Mouse (Mus musculus) urinary bladder, adult 18-20 months (tissue): ENCODE measurements around the gene Gm11733.
A peak's percentile ranks its signal among the peaks of the same experiment; 100 is the strongest.

Source experiments
- DNase-seq, 2 experiments: peaks; one replicate each; pipeline ENCODE4 v3.0.0; 2022; ENCODE audit warnings: low spot score in 2 of 2, mixed read lengths in 2 of 2

Gm11733 gene

DNA sequence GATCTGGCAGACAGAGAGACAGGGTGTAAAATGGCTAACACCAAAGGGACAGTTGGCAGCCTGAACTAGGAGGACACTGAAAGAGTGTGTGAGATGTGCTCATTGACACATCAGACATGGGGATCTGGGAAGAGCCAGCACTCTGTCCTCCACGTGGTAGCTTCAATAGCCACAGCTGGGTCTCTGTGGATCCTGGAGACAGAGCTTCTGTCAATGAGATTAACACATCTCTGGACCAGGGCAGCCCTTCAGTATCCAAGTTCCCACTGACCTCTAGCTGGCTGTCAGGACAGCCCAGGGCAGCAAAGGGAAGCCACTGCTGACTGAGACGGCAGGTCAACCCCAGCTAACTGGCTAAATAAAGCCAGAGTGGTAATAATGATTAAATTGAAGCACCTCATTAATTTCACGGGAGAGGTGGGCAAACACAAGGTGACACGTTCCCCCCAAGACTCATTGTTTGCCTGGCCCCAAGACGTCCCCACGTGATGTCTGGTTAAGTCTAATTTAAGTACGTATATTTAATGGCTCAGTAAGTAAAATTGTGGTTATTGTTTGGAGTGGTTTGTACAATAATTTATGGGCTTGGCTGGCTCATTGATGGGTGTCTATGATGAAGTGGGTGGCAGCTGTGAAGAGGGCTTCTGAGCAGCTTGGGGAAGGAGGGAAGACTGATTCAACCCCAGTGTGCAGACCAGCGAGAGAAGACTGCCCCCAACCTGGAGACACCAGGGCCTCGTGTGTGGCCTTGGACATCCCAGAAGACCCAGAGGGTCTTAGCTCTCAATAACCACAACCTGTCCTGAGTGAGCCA is 51.5 kb downstream of the Gm11733 start:
- no peak for DNase-seq

DNA sequence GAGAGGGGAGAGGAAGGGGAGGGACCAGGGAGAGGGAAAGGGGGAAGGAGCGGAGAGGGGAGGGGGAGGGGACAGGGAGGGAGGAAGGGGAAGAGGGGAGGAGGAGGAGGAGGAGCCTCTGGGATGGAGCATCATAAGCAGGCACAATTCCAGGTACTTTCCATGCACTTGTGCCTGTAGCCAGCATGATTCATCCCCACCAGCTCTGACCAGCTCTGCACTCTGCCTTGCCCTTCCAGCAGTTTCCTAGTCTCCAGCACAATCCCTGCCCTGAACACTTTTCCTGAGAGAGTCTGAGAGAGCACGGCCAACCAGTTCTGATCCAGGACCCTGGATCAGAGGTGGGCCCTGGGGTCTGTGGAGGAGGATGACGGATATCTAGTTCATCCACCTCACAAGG is 52.4 kb downstream of the Gm11733 start:
- DNase-seq = peak in 1 of 2 experiments; percentile 57
